Mouse (Mus musculus) spleen, adult 2 months (tissue): ENCODE results near the gene Gm20388.

Experiments
- CTCF ChIP-seq: fragments of 200-500 bp; IDR thresholded peaks from 2 replicates; pipeline ENCODE4 v1.5.1; 2011; ENCODE audit warnings: mild to moderate bottlenecking, inconsistent platforms; ENCODE audit not compliant: insufficient read depth, insufficient read length, insufficient replicate concordance; ENCODE audit errors: extremely low read depth
- POLR2A ChIP-seq: fragments of 200-500 bp; IDR thresholded peaks from 2 replicates; pipeline ENCODE4 v1.6.1; 2011; ENCODE audit warnings: low read depth, low read length, inconsistent platforms

- TF ChIP-seq CTCF: no peak
- TF ChIP-seq POLR2A: no peak
Measured at GRCm38 (mm10) chr8:121884181-121884580, 1973.5 kb downstream of the Gm20388 start.
